Comparison of ENCODE assay signal across 10 mouse cellular contexts in the genomic region with DNA sequence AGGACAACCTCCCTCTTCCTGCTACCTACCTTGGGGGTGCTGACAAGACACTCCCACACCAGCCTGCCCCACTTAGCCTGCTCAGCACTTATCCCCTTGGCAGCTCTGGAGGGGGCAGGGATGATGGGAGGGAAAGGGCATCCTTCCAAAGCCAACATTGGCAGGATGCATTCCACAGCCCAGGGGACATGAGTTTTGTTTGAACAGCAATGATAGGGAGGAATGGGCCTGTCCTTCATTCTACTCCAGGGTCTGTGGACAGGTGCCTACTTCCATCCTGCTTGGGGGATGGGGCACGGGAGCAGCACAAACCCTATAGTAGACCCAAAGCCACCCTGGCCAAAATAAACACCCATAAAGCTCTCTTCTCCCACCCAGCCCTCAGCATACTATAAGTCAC. TPM values are rescaled to one million over a fixed set of nuclear protein-coding genes. Genes with fewer than 3 reads are reported as not detected.
DNase-seq lines count a peak whose midpoint lies in the region; ATAC-seq and TF ChIP-seq lines count a peak whose summit lies in the region.
"Had no signal": no experiment of that assay in that cellular context is flagged by ENCODE, and none has a peak within 500 bp of the region (broad histone marks: within the 10 kb centered on the region; RNA-seq: fewer than 3 reads in every experiment).

No protein-coding gene starts in this region.

- H3K9me3 ChIP-seq in limb, embryonic 13.5 days: no peaks in the 10 kb centered on the region
- no peaks in the 10 kb centered on the region for H3K9me3 ChIP-seq in limb, embryonic 10.5 days (replicated peaks)
- no peaks in the 10 kb centered on the region for H3K9me3 ChIP-seq in heart, embryonic 15.5 days (replicated peaks)
- H3K9me3 ChIP-seq in kidney, postnatal 0 days (replicated peaks; ENCODE audit: low read length): no peaks in the 10 kb centered on the region
- H3K9me3 ChIP-seq: midbrain, embryonic 12.5 days had no signal

- H3K9ac ChIP-seq in limb, embryonic 13.5 days: no peak overlapping the region
- H3K9ac ChIP-seq in heart, embryonic 15.5 days: no peak overlapping the region
- H3K9ac ChIP-seq in kidney, postnatal 0 days (ENCODE audit: low read depth, low read length): no peak overlapping the region
- H3K9ac ChIP-seq: midbrain, embryonic 12.5 days had no signal

- no peaks in the 10 kb centered on the region for H3K36me3 ChIP-seq in limb, embryonic 13.5 days
- no peaks in the 10 kb centered on the region for H3K36me3 ChIP-seq in limb, embryonic 10.5 days
- no peaks in the 10 kb centered on the region for H3K36me3 ChIP-seq in heart, embryonic 15.5 days
- no peaks in the 10 kb centered on the region for H3K36me3 ChIP-seq in kidney, postnatal 0 days (ENCODE audit: insufficient read depth, low read length)
- H3K36me3 ChIP-seq: midbrain, embryonic 12.5 days had no signal

- H3K4me1 ChIP-seq in limb, embryonic 13.5 days: peaks cover 29% of the 10 kb centered on the region
- H3K4me1 ChIP-seq in limb, embryonic 10.5 days: peaks cover 38% of the 10 kb centered on the region
- H3K4me1 ChIP-seq in heart, embryonic 15.5 days (replicated peaks): peaks cover 26% of the 10 kb centered on the region
- H3K4me1 ChIP-seq in kidney, postnatal 0 days (replicated peaks; ENCODE audit: insufficient read depth, low read length): peaks cover 28% of the 10 kb centered on the region

- no peaks in the 10 kb centered on the region for H3K27me3 ChIP-seq in limb, embryonic 13.5 days
- no peaks in the 10 kb centered on the region for H3K27me3 ChIP-seq in limb, embryonic 10.5 days (ENCODE audit: low read depth, poor library complexity, severe bottlenecking)
- no peaks in the 10 kb centered on the region for H3K27me3 ChIP-seq in heart, embryonic 15.5 days
- H3K27me3 ChIP-seq in kidney, postnatal 0 days (ENCODE audit: insufficient read depth, low read length): no peaks in the 10 kb centered on the region
- H3K27me3 ChIP-seq: midbrain, embryonic 12.5 days had no signal

- peak; percentile 16; the same call in 1 of the 2 replicates for ATAC-seq in limb, embryonic 13.5 days (ENCODE audit: low FRiP score, low read depth)
- ATAC-seq in heart, embryonic 15.5 days (replicated peaks; ENCODE audit: insufficient number of reproducible peaks, insufficient read depth, low FRiP score, low read depth): peak; percentile 75
- ATAC-seq in kidney, postnatal 0 days (replicated peaks; ENCODE audit: low FRiP score, low read depth): peak; percentile 61
- ATAC-seq in activated CD4-positive, CD25-positive, alpha-beta regulatory T cell, adult 4 months: no peak

- H3K4me3 ChIP-seq in limb, embryonic 13.5 days: no peak overlapping the region
- no peak overlapping the region for H3K4me3 ChIP-seq in limb, embryonic 10.5 days
- no peak overlapping the region for H3K4me3 ChIP-seq in heart, embryonic 15.5 days
- H3K4me3 ChIP-seq in kidney, postnatal 0 days (replicated peaks; ENCODE audit: low read depth, low read length): no peak overlapping the region
- no peak overlapping the region for H3K4me3 ChIP-seq in layer of hippocampus, adult 2 months
- H3K4me3 ChIP-seq: midbrain, embryonic 12.5 days had no signal

- no peak for TF ChIP-seq CTCF in kidney, postnatal 0 days (IDR thresholded peaks at IDR 0.05; ENCODE audit: low read depth)
- TF ChIP-seq CTCF in layer of hippocampus, adult 2 months (conservative IDR thresholded peaks at IDR 0.05): no peak

- 76% methylated on average over 1 of the region's 1 CpGs for WGBS in limb, embryonic 13.5 days
- 73% methylated on average over 1 of the region's 1 CpGs for WGBS in limb, embryonic 10.5 days
- WGBS in heart, embryonic 15.5 days: 52% methylated on average over 1 of the region's 1 CpGs
- 6% methylated on average over 1 of the region's 1 CpGs for WGBS in kidney, postnatal 0 days

- H3K27ac ChIP-seq in limb, embryonic 13.5 days: no peak overlapping the region
- H3K27ac ChIP-seq in limb, embryonic 10.5 days: no peak overlapping the region
- H3K27ac ChIP-seq in heart, embryonic 15.5 days: no peak overlapping the region
- peak overlapping the region; percentile 28; the same call in 1 of the 2 replicates for H3K27ac ChIP-seq in kidney, postnatal 0 days
- no peak overlapping the region for H3K27ac ChIP-seq in layer of hippocampus, adult 2 months
- H3K27ac ChIP-seq: midbrain, embryonic 12.5 days had no signal

- no peak overlapping the region for H3K4me2 ChIP-seq in limb, embryonic 13.5 days (replicated peaks)
- no peak overlapping the region for H3K4me2 ChIP-seq in heart, embryonic 15.5 days
- H3K4me2 ChIP-seq in kidney, postnatal 0 days (ENCODE audit: low read length): no peak overlapping the region
- H3K4me2 ChIP-seq: midbrain, embryonic 12.5 days had no signal

- no peak for DNase-seq in limb, embryonic 10.5 days (ENCODE audit: low spot score)
- peak; percentile 69 for DNase-seq in kidney, postnatal 0 days (ENCODE audit: low spot score)
- peak; percentile 52 for DNase-seq in lung, postnatal 14 days
- DNase-seq in T-cell, adult 2 months (ENCODE audit: low spot score): no peak
- no peak for DNase-seq in layer of hippocampus, adult 2 months (ENCODE audit: low spot score in 2 of 2)
- DNase-seq: embryo, embryonic 11 days had no signal

RNA-seq across cellular contexts. Expression of a gene that starts 16.2 kb away (rescaled TPM):
- polyA plus RNA-seq in limb, embryonic 13.5 days (2015; fragmentation: Nextera tagmentation; extraction: Ambion mirVana): 5.7 and 6.4 TPM in 2 replicates
- 7.3 and 8.9 TPM in 2 replicates for polyA plus RNA-seq in limb, embryonic 10.5 days (2016; fragmentation: Nextera tagmentation; extraction: Ambion mirVana)
- 1.8 and 4.1 TPM in 2 replicates for polyA plus RNA-seq in heart, embryonic 15.5 days (2015; fragmentation: Nextera tagmentation; extraction: Ambion mirVana)
- 12.0 and 14.8 TPM in 2 replicates for polyA plus RNA-seq in kidney, postnatal 0 days (2015; fragmentation: Nextera tagmentation; extraction: Ambion mirVana)
- 1 to 10 TPM; 3.6 to 4.4 TPM for polyA plus RNA-seq in activated CD4-positive, CD25-positive, alpha-beta regulatory T cell, adult 4 months (2017; shearing (Covaris generic))
- total RNA-seq in layer of hippocampus, adult 2 months (2021): under 1 TPM; 0.10 to 0.23 TPM

RNA-seq across cellular contexts. Expression of a gene that starts 27.1 kb away (rescaled TPM):
- polyA plus RNA-seq in limb, embryonic 13.5 days (2015; fragmentation: Nextera tagmentation; extraction: Ambion mirVana): 11.7 and 13.2 TPM in 2 replicates
- polyA plus RNA-seq in limb, embryonic 10.5 days (2016; fragmentation: Nextera tagmentation; extraction: Ambion mirVana): 11.5 and 12.3 TPM in 2 replicates
- 7.7 and 9.3 TPM in 2 replicates for polyA plus RNA-seq in heart, embryonic 15.5 days (2015; fragmentation: Nextera tagmentation; extraction: Ambion mirVana)
- 18.1 and 19.3 TPM in 2 replicates for polyA plus RNA-seq in kidney, postnatal 0 days (2015; fragmentation: Nextera tagmentation; extraction: Ambion mirVana)
- 10 to 100 TPM; 23.7 to 37.7 TPM for polyA plus RNA-seq in activated CD4-positive, CD25-positive, alpha-beta regulatory T cell, adult 4 months (2017; shearing (Covaris generic))
- total RNA-seq in layer of hippocampus, adult 2 months (2021): 1 to 10 TPM; 4.8 to 5.2 TPM

Comparison
In these comparisons a context has a peak if more than half of its experiments do, and no peak if none do; other contexts are left out.
1. DNase-seq: peak in kidney, postnatal 0 days (single experiment) and lung, postnatal 14 days (single experiment); none in limb, embryonic 10.5 days (single experiment), T-cell, adult 2 months (single experiment) and layer of hippocampus, adult 2 months (0 of 2).